Mouse (Mus musculus) testis, adult 2 months (tissue): ENCODE data around the gene Mapkbp1.

Source experiments
- CTCF ChIP-seq: fragments of 200-500 bp; IDR thresholded peaks from 2 replicates; pipeline ENCODE4 v1.5.1; 2012; ENCODE audit warnings: low read depth, mild to moderate bottlenecking, inconsistent platforms, low read length, moderate library complexity; ENCODE audit not compliant: control insufficient read depth, insufficient read depth, insufficient replicate concordance
- POLR2A ChIP-seq: fragments of 200-500 bp; IDR thresholded peaks from 2 replicates; pipeline ENCODE4 v1.6.1; 2012; ENCODE audit warnings: low read depth, mild to moderate bottlenecking, inconsistent platforms, low read length, moderate library complexity; ENCODE audit not compliant: control insufficient read depth

DNA sequence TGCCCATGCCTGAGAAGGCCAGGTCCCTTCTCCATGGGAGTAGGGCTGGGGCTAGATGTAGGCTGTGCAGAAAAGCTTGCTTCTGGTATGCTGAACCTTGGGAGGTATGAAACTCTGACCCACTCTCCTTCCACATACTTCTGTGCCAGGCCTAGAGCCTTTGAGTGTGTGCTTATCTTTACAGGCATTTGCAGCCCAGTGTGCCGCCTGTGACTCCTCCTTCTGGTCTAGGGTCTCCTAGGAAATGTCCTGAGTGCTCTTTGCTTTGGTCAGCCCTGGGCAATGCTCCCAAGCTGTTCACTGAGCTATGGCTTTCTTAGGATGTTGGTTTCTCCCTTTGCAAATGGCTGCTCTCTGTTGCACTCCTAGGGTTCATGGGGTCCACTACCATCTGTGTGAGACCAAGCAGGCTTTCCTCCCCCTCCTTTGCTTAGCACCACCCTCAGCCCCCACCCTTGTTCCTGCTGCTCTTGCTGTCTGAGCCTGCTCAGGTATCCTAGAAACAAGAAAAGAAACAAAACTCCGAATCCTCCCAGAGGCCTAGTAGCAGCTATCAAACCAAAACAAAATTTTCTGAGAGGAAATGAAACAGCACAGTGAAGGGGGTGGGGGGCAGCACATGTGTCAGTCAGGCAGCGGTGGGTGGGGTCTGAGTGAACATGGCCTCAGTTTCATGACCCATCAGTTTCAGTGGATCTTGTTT lies 28.5 kb downstream of the Mapkbp1 start:
- TF ChIP-seq POLR2A (no peak), CTCF (no peak)
